Mouse (Mus musculus): ENCODE results near the gene Fam129c. TPM values are rescaled to one million over a fixed set of nuclear protein-coding genes. Genes with fewer than 3 reads are reported as not detected.

Fam129c gene
- total and polyA plus RNA-seq, 2 experiments from 2014 or later: 3.3 to 6.0 TPM

DNA sequence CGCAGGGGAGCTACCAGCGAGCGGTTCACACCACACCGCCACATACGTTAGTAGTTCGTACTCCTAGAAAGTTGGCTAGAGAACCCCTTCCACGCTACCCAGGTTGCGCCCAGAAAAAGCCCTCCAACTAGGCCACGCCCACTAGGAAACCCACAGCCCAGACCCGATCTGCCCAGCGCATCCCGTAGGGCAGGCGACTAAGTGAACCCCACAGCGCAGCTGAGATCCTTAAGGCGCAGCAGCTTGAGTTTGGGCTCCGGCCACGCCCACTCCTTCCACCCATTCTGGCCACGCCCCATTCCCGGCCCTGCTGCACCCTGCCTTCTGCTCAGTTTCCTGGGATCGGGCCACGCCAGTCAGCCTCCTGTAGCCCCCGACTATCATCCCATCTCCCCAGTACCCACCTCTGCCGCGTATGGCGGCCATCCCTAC, 32.3 kb downstream of the Fam129c start:
- Histone ChIP-seq H3K4me3 (ENCODE audit: low read length) (peak overlapping the region; percentile 43), H3K4me1 (ENCODE audit: insufficient read depth, low read length) (peaks cover 13% of the 10 kb centered on the region), H3K36me3 (ENCODE audit: insufficient read depth, low read length) (peaks cover under 1% of the 10 kb centered on the region; the same call in 1 of the 2 replicates), H3K27ac (peak overlapping the region; percentile 76), H3K9me3 (ENCODE audit: low read length) (no peaks in the 10 kb centered on the region), H3K27me3 (ENCODE audit: insufficient read depth, low read length) (no peaks in the 10 kb centered on the region), H3K9ac (replicated peaks; ENCODE audit: low read length) (peak overlapping the region; percentile 65; the same call in 1 of the 2 replicates), H3K4me2 (ENCODE audit: low read depth, low read length) (peak overlapping the region; percentile 88)
- DNase-seq (ENCODE audit: low spot score) (peak; percentile 31), ATAC-seq (no peak; the same call in 1 of the 2 replicates)
- no peak for TF ChIP-seq CTCF (IDR thresholded peaks at IDR 0.05; ENCODE audit: low read depth)
- 5% methylated on average over 25 of the region's 25 CpGs for WGBS

DNA sequence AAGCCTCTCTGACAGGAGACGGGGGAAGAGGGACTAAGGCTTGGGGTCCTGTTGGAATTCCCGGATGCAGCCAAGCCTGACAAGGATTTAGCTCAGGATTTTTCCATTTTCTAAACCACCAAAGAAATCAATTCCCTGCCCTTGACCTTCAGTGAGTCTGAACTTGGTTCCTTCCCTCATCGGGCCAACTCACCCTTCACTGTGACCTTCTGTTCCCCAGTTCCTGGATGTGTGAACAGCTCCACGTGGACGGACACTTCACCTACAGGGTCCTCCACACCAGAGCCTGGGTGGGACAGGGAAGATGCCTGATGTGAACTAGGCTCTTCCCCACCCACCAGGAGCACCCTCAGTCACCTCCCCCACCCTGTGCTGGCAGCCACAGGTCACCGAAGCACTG, 33.3 kb downstream of the Fam129c start:
- H3K36me3 ChIP-seq (ENCODE audit: insufficient read depth, low read length): no peaks in the 10 kb centered on the region

DNA sequence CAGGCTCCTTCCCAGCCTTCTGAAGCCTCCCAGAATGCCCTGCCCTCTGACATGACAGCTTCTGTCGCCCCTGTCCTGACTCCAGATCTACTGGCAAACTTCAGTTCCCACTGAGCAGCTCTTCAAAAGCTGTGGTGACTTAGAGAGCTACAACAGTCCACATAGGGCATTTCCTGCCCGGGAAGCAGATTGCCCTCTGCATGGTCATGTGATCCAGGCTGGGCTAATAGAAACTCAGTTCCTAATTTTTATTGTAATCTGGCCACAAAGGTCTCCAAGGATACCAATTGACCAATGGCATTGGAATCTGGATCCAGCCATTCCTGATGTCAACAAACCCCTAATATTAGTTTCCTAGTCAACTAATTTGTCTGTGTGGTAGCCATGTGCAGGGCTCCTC, 34.4 kb downstream of the Fam129c start:
- DNase-seq (ENCODE audit: low spot score): no peak
- H3K27me3 ChIP-seq (ENCODE audit: insufficient read depth, low read length): no peaks in the 10 kb centered on the region
- H3K4me3 ChIP-seq (ENCODE audit: low read length): no peak overlapping the region
- no peaks in the 10 kb centered on the region for H3K36me3 ChIP-seq (ENCODE audit: insufficient read depth, low read length)
- no peaks in the 10 kb centered on the region for H3K9me3 ChIP-seq (ENCODE audit: low read length)
- peaks cover 13% of the 10 kb centered on the region for H3K4me1 ChIP-seq (ENCODE audit: insufficient read depth, low read length)
- ATAC-seq: no peak
- no peak for TF ChIP-seq CTCF (IDR thresholded peaks at IDR 0.05; ENCODE audit: low read depth)
- H3K27ac ChIP-seq: no peak overlapping the region
- WGBS: 50% methylated on average over 2 of the region's 2 CpGs
- no peak overlapping the region for H3K4me2 ChIP-seq (ENCODE audit: low read depth, low read length)
- H3K9ac ChIP-seq (replicated peaks; ENCODE audit: low read length): no peak overlapping the region

More for the DNA sequence above, 33.3 kb downstream of the Fam129c start:
- Histone ChIP-seq H3K27me3 (ENCODE audit: insufficient read depth, low read length) (no peaks in the 10 kb centered on the region), H3K9ac (replicated peaks; ENCODE audit: low read length) (no peak overlapping the region), H3K9me3 (ENCODE audit: low read length) (no peaks in the 10 kb centered on the region), H3K4me2 (ENCODE audit: low read depth, low read length) (no peak overlapping the region), H3K4me3 (ENCODE audit: low read length) (no peak overlapping the region), H3K4me1 (ENCODE audit: insufficient read depth, low read length) (peaks cover 13% of the 10 kb centered on the region), H3K27ac (no peak overlapping the region)
- 90% methylated on average over 6 of the region's 6 CpGs for WGBS
- ATAC-seq (no peak), DNase-seq (ENCODE audit: low spot score) (no peak)
- no peak for TF ChIP-seq CTCF (IDR thresholded peaks at IDR 0.05; ENCODE audit: low read depth)

DNA sequence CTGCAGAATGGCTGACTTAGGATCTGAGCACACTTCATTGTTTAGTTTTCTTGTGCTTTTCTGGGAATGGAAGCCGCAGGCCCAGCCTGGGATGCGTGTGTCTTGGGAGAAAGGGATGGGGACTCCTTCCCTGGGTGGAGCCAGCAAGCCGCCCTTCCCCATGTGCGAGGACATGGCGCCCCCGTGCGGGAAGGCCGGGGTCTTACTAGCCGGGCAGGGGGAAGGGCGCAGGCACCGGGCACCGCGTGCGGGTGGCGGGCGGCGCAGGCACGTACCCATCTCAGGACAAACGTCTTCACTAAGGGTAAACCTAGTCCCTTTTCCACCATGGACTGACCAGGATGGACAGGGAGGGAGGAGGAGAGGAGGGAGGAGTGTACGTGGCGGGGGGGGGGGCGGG, 35.7 kb downstream of the Fam129c start:
- Histone ChIP-seq H3K9me3 (ENCODE audit: low read length) (no peaks in the 10 kb centered on the region), H3K27me3 (ENCODE audit: insufficient read depth, low read length) (no peaks in the 10 kb centered on the region), H3K4me3 (ENCODE audit: low read length) (no peak overlapping the region), H3K27ac (no peak overlapping the region), H3K36me3 (ENCODE audit: insufficient read depth, low read length) (no peaks in the 10 kb centered on the region), H3K4me2 (ENCODE audit: low read depth, low read length) (no peak overlapping the region), H3K9ac (replicated peaks; ENCODE audit: low read length) (no peak overlapping the region), H3K4me1 (ENCODE audit: insufficient read depth, low read length) (peaks cover 13% of the 10 kb centered on the region)
- peak; percentile 36 for TF ChIP-seq CTCF (IDR thresholded peaks at IDR 0.05; ENCODE audit: low read depth)
- ATAC-seq (no peak), DNase-seq (ENCODE audit: low spot score) (no peak)
- WGBS: 9% methylated on average over 19 of the region's 22 CpGs

DNA sequence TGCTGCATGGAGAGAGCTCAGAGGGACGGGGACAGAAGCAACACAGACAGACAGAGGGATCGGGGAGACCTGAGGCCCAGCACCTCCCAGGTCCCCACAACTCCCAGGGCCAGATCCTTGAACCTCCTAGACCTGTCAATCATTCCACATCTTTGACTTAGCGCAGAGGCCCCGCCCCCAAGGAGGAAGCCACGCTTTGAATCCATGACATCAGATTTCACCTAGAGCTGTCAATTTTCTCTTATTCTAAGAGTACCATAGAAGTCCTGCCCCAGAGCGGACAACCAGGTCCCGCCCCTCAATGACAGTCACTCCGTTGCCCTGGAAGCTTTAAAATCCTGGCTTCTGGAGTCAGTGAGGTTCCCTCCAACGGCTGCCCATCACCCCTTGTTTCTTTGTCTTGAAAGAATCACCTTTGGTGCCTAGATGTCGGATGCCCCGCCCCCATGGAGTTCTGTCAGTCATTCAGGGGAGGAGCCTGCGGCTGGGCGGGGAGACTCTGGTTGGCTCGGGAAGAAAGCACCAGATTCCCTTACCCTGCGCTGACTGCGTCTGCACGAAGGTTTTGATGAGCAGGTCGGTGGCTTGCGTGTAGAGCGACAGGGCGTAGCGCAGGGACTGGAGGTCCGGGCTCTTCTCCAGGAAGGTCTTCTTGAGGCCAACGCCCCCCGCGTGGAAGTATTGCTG, 36.7 kb downstream of the Fam129c start:
- ATAC-seq (peak; percentile 28; the same call in 1 of the 2 replicates), DNase-seq (ENCODE audit: low spot score) (peak; percentile 68)
- H3K4me2 ChIP-seq (ENCODE audit: low read depth, low read length): no peak overlapping the region
- H3K4me3 ChIP-seq (ENCODE audit: low read length): no peak overlapping the region
- 10% methylated on average over 26 of the region's 26 CpGs for WGBS
- H3K27ac ChIP-seq: no peak overlapping the region
- TF ChIP-seq CTCF (IDR thresholded peaks at IDR 0.05; ENCODE audit: low read depth): no peak
- no peaks in the 10 kb centered on the region for H3K9me3 ChIP-seq (ENCODE audit: low read length)
- no peak overlapping the region for H3K9ac ChIP-seq (replicated peaks; ENCODE audit: low read length)
- H3K4me1 ChIP-seq (ENCODE audit: insufficient read depth, low read length): peaks cover 7% of the 10 kb centered on the region
- no peaks in the 10 kb centered on the region for H3K36me3 ChIP-seq (ENCODE audit: insufficient read depth, low read length)
- H3K27me3 ChIP-seq (ENCODE audit: insufficient read depth, low read length): no peaks in the 10 kb centered on the region

DNA sequence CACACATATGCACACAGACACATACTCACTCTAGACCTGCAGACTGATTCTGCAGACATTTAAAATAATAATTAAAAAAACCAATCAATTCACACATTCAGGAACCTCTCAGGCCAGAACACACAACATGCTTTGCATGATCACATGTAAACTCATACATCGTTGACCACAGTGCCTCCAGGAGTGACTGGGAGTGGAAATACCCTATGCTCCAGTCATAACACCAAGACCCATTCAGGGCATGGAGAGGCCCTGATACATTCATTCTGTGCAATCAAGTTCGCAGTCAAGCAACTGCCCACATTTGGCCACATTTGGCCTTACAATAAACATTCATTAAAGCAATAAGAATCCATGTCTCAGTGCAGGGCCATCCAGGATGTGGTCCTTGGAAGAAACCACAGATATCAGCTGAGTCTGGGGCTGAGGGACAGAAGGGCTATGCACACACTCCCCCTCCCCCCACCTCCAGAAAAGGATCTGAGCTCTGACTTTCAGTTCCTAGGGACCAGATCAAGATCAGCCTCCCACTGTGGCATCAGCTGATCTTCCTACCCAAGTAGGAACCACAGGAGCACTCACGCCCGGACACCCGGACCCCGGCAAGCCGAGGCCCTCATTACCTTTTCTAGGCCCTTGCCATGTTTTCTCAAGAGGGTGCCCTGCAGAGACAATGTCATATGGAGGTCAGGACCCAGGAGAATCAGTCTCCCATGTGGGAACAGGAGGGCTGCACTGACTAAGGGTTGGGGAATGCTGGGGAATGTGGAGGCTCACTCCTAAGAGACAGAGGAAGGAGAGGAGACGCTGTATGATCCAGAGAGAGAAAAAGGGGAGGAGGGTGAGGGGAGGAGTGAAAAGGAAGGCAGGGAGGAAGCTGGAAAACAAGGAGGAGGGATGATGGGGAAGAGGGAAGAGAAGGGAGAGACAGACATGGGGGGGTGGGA, 40.0 kb downstream of the Fam129c start:
- H3K9me3 ChIP-seq (ENCODE audit: low read length): no peaks in the 10 kb centered on the region
- DNase-seq (ENCODE audit: low spot score) (no peak), ATAC-seq (no peak)
- H3K9ac ChIP-seq (replicated peaks; ENCODE audit: low read length): no peak overlapping the region
- H3K36me3 ChIP-seq (ENCODE audit: insufficient read depth, low read length): peaks cover 20% of the 10 kb centered on the region
- no peaks in the 10 kb centered on the region for H3K27me3 ChIP-seq (ENCODE audit: insufficient read depth, low read length)
- no peak overlapping the region for H3K4me2 ChIP-seq (ENCODE audit: low read depth, low read length)
- H3K27ac ChIP-seq: no peak overlapping the region
- H3K4me1 ChIP-seq (ENCODE audit: insufficient read depth, low read length): no peaks in the 10 kb centered on the region
- 66% methylated on average over 8 of the region's 8 CpGs for WGBS
- no peak overlapping the region for H3K4me3 ChIP-seq (ENCODE audit: low read length)
- TF ChIP-seq CTCF (IDR thresholded peaks at IDR 0.05; ENCODE audit: low read depth): no peak
